Mouse (Mus musculus) 416B (cell line): Measurements from ENCODE around the gene Zfp800.

Experiments used
- DNase-seq: peaks from one replicate; pipeline ENCODE4 v3.0.0; 2011; ENCODE audit warnings: low read depth

The Zfp800 gene

DNA sequence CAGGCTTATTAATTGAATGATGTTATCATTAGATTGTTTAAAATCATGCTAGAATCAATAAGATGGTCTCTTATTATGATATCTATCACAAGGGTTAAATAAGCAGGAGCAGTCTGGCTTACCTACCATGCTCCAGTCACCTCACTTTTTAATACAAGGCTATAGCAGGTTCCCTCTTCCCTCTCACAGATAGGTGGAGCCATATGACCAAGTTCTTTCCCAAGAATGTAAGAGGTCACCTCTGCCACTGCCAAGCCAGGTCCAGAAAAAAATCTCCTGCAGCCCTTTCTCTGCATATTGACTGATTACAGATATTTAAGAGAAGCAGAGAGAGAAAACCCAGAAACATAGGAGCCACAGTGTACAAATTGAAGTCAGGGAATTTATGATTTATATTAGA is 88.1 kb downstream of the Zfp800 start:
- DNase-seq: peak; percentile 57

DNA sequence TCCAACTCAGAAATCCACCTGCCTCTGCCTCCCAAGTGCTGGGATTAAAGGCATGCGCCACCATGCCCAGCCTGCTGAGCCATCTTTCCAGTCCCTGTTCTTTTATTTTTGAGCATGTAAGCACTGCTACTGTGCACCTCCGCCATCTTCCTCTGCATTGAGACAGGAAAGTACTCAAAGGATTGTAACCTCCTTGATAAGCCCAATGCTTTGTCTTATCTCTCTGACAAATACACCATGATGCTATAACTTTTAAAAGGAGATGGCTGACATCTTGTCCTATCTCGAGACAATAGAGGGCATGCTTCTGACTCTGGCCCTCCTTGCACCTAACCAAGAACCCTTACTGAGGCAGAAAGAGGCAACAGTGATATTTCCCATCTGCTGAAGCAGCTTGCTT is 88.9 kb downstream of the Zfp800 start:
- no peak for DNase-seq

DNA sequence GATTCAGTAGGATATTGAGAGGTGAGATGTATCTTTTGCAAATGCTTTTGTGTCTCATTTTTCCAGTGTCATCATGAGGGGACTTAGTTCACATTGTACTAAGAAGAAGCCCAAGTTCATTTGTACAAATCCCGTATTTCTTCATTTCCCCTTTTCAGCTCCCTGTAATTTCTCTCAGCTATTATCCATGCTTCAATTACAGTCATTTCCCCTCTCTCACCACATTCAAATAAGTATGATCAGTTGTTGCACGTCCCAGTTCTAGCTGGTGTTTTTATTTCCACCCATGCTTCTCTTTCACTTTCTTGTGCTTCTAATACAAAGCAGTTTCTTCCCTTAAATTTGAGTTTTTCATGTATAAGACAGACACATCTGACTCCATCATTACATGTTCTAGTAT is 91.1 kb downstream of the Zfp800 start:
- DNase-seq: no peak

DNA sequence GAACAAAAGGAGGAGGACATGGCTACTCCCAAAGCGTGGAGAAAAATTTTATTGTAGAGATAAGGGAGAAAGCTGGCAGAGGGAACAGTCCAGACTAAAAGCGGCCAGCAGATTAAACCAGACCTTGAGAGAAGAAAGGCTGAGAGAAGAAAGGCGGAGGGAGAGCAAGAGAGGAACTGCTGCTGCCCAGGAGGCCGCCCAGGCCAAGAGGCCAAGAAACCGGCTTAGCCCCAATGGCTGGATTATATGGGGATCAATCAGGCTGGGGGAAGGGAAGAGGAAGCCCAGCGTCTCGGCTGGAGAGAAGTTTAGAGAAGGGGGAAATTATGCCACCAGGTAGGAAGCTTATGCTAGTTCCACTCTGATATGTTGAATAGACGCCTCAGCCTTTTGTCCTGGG is 101.5 kb downstream of the Zfp800 start:
- no peak for DNase-seq

DNA sequence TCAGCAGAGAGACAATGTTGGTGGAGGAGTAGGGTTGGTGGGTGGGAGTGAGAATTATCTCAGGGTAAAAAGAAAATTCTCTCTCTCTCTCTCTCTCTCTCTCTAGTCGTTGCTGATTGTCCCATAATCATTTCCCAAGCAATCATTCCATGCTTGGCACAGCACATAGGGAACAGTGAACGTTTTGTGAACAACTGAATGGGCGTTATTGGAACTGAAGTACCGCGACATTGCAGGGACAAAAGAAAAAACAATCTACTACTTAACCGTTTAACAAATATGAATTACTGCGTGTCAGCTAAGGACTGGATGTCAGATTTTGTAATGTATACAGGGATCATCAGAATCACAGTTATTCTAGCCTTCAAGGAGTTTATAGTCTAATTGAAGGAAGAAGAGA is 102.2 kb downstream of the Zfp800 start:
- no peak for DNase-seq

DNA sequence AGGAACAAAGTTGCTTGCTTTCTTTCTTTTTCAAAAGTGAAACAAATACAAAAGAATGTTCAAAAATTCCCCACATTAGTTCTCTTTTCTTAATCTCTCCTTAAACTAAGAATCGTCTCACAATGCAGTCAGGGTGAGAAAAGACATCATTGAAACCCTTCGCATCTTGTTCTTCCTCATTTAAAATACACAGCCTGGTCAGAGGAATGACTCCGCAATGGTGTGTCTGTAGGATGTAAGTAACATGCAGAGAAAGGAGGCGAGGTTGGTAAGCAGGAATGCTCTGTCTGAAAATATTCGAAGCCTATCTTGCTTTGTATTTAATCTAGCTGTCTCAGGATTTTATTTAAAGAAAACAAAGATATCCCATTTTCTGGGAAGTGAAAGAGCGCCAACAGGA is 105.0 kb downstream of the Zfp800 start:
- no peak for DNase-seq

DNA sequence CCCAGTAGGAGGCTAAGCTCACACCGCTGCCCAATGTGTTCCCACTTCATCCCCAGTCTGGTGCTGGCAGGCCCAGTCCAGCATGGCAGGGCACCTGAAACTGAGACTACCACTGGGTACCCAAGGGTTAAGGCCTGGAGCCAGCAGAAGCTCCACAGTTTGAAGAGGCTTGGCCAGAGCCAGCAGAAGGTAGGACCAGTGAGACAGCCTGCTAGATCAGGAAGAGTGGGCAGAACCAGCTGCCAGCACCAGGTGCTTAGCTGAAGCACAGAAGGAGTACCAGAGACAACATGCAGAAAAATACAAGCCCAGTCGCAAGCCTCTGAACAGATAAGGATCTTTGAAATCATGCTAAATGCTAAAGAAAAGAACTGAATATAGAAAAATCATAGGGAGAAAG is 117.9 kb downstream of the Zfp800 start:
- DNase-seq: no peak

DNA sequence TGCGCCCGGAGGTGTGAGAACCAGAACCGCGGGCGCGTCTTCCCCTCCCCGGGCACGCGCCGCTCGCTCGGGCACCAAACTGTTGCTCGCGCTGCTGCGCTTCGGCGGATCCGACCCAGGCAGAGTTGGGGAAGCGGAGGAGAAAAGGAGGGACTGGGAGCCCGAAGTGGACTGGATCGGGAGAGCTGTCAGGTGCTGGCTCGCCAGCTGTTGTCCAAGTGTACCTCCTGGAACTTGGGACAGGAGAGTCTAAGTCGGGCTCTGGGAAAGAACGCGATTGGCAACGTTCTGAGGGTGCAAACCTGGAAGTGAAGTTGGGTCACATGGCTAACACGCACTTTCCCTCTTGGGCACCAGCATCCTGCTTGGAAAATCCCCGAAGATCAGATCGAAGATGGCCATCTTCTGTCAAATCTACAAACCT is 135.6 kb downstream of the Zfp800 start:
- DNase-seq: peak; percentile 55

DNA sequence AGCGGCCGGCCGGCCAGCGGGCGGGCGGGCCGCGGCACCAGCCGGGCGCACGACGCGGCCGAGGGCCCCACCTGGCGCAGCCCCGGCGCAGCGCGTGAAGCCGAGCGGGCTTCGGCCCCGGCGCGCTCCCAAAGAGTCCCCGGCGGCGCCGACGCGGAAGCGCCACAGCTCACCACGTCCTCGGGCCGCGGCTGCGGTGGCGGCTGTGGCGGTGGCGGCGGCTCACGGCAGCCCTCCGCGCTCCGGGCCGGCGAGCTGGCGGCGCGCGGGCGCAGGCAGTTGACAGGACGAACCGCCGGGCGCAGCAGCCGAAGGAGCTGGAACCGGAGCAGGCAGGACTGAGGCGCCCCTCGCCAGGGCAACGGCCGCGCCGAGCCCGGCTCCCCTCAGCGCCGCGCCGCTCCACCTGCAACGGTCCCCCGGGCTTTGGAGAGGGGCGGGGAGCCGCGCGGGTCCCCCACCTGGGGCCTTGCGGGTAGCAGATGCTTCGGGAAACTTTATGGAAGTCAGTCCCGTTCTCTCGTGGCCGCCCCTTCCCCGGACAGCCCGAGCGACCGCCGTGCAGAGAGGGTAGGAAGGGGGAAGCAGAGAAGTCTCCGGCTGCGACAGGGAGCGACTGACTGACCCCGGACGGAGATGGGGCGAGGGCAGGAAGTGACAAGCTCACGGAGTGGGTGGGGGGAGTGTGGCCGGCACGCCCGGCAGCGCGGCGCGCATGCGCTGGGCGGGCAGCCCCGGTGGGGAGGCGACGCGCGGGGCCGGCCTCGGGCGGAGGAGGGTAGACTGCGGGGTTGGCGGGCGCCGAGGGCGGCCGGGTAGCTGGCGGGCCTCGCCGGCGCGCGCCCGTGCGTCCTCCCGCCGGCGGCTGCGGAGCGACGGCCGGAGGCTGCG is 136.3 kb downstream of the Zfp800 start:
- DNase-seq: peak; percentile 88

DNA sequence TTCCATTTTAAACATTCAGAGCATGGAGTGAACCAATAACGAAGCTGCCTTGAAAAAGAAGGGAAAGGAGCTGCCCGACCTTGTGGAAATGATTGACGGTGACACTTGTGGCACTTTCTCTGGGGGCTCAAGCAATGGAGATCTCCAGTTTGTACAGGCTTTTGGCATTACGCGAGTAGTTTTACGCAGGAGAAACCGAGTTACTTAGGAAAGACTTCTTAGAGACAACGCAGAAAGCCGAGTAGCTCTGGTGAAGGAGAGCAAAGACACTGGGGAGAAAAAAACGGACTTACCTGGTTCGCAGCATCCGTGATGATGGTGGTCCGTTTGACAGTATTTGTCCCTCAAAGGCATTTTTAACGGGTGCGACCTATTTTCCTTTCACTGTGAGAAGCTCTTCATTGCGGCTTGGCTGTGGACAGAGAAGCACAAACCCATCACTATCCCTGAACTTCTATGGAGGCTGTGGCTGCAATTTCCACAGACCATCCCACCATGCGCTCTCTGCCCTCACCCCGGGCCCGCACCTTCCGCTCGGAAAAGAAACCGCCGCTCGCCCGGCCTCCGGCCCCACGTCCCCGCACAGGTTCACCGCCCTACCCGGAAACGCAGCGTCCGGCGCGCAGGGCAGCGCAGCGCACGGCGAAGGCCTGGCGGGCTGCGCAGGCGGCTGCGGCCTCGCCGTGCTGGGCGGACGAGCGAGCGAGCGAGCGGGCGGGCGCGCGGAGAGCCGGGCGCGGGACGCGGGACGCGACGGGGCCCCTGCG is 137.2 kb downstream of the Zfp800 start:
- DNase-seq: peak; percentile 32

DNA sequence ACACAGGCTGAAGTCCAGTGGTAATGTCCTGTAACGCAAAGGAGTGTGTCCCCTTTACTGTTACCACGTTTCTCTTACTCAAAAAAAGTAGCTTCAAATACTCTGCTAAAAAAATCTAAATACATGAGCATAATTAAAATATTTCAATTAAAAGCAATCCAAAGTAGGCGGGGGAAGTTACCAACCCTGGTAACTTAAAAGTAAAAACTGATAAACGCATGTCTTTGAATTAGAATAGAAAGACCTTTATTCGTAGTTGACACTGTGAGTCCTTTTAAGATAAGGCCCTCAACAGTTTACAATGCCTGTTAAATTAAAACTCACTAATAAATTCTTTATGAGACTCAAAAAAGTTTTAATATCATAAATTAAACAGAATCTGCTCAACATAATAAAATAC is 138.1 kb downstream of the Zfp800 start:
- no peak for DNase-seq

DNA sequence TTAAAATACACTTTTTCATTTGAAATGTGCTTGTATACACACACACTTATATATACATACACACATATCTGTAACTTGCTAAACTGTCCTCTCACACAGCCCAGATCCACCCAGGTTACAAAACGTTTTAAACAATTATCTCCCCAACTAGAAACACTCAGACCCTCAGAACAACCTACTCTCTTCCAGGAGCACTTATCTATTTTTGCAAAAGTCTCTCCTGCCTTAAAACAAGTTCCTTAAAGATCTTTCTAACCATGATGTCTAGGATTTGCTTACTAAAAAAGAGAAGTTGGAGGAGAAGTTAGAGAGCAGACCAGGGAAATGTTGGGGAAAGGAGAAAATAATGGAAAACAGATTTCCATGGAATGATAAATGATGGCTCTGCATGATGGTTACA is 139.4 kb downstream of the Zfp800 start:
- no peak for DNase-seq

DNA sequence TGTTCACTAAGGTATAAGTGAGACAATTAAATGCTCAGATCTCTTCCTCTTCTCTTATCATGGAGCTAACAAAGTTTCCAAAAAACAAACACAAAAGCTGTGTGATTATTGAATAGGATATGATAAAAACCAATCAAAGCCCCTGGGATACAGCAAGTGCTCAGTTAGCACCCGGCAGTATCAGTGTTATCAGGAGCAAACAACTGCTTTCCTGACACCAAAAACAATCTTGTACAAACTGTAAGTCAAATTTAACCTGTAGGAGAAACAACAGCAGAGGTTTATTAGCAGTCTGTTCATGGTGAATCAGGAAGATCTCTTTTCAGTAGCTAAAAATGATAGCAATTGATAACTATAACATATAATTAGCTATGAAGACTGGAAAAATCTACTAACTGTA is 140.0 kb downstream of the Zfp800 start:
- no peak for DNase-seq

DNA sequence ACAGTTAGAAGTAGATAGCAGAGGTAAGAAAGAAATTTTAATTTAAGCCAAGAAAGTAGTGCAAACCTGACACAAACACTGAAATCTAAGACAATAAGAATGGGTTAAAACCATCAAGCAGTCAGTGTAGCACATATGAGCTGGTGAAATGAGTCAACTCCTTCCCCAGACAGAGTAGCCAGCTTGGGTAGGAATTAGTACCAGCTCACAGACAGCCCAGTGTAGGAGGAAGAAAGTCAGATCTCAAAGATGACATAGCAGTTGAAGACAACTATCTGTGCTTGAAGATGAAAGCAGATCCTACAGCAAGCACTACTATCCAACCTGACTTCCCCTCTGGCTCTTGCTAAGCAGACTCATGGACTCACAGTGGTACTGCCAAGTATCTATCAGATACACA is 145.0 kb downstream of the Zfp800 start:
- DNase-seq: no peak

DNA sequence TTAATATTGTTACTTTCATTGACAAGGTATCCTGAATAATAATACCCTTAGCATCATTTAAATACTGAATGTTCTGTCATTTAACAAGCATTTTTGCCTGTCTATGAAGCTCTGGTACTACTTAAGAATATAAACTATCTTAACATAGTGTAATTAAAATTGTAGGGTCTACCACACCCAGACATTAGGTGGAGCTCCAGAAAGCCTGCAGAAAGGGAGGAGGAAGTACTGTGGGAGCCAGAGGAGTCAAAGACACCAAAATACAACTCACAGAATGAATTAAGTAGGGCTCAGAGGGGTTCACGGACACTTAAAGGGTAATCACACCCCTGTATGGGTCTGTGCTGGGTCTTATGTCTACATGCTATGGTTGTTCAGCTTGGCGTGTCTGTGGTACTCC is 149.6 kb downstream of the Zfp800 start:
- no peak for DNase-seq

DNA sequence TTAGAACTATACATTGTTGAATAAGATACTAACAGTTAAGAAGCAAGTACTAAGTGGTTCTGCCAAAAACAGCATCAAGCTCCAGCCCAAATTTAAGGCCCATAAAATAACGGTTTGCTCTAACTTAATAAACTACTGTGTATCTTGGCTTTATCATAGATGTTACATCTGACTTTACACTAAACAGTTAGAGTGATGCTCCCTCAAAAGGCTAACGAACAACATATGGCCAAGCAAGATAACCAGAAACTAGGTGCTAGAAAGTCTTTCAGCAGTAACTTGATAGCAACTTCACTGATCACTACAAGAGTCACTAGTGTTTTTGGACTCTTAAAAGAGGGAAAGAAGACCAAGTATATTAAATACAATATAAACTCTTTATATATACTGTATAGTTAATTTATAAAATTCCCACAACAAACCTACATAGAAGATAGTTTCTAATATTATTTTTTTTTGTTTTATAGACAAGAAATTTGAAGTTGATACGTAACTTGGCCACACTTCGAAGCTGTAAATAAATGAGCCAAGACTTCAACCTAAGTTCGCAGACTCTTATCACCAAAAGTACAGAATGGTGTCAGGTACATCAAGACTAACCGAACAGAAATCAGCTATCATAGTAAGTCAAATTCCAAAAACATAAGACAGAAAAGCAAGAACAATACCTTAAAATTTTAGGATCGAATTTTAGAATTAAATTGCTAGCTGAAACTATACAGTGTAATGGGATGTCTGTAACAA is 165.0 kb downstream of the Zfp800 start:
- no peak for DNase-seq

DNA sequence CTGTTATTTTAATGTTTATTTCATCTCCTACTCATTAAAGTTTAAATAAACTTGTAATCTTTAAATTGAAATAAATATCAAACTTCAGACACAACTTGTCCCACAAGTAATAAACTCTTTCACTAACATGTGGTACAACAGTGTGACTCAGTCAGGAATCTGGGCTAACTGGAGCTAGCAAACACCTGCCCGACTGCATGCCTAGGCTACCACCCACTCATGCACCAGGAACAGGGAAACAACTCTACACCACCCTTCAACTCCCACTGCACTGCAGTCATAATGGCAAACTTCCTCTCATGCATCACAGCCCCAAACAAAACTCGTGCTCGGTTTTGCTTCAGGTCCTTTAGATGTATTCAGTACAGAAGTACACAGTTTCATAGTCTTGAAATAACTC is 169.7 kb downstream of the Zfp800 start:
- DNase-seq: no peak

DNA sequence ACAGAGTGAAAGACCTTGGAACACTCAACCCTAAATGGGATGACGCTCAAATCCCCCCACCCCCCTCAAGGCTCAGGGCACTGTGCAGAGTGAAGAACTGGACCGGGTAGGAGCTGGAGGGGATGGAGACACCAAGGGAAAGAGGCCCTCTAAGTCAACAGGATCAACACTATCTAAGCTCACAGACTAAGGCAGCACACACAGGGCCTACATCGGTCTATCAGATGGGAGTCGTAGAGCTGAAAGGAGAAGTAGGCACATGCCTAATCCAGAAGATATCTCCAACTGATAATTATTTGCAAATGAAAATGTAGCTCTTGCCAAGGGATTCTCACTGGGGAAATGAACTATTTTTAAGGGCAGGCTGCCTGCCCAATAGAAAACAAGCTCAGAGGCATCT is 176.8 kb downstream of the Zfp800 start:
- DNase-seq: no peak

DNA sequence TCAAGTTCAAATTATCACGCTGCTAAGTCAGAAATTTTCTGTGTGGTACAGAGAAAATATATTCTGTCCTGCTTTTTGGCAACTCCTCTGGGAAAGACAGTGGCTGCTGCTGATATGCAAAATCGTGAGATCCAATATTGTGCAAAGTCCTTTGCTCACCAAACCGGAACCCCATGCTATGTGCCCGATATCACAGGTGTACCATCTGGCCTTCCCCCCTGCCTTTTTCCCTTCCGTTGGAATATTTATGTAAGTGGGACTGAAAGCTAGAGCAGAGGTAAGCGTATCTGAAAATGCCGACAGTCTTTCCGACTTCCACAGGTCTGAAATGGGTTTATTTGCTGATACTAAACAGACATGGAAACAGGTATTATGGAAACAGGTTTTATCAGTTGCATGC is 179.4 kb downstream of the Zfp800 start:
- no peak for DNase-seq

DNA sequence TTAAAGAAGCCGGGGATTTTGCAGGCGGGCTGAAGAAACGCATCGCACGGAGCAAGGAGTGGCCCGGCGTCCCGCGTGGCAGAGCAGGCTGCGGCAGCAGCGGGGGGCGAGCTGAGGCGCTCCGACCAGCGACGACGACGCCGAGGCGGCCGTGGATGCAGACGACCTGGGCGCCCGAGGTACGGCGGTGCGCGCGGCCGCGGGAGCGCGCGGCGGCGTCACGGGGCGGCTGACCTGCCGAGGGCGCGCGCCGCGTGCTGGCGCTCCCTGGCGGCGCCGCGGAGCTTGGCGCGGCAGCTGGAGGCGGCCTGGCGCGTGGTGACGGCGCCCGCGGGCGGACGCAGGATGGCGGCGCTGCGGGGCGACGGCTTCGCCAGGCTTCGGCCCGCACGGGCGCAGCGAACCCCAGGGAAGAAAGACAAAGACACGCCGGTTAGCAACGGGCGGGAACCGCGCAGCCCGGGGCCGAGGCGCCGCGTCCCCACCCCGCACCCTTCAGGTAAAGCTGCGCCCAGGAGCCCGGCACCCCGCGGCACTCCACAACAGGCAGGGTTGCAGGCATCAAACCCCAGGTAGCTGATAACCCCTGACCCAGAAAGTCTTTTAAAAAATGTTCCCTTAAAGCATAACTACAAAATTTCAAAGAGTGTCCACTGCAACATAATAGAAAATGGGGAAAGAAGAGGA is 182.4 kb downstream of the Zfp800 start:
- DNase-seq: no peak

DNA sequence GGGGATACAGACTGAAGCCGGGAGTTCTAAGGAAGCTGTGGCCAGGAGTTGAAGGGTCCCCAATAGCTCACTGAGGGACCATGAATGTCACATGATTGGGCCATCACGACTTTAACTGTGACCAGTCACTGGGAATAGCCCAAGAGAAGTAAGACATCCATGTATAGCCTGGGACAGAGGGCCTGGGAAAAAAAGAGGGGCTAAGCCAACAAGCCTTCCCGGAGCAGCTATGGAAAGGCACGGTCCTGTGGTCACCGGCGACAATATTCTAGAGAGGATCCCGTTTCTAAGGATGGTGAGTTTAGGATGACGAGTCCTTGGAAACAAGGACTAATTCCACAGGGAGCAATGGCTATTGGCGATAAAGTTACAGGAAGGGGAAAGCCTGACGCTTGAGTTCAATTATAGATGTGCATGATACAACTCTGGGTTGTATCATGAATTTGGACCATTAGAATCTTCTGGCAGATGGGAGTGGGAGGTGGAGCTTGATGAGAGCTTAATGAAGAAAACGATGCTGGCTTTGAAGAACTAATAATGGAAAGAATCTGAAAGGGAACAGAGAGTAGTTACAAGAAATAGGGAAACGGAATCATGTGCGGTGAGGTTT is 183.0 kb downstream of the Zfp800 start:
- no peak for DNase-seq

DNA sequence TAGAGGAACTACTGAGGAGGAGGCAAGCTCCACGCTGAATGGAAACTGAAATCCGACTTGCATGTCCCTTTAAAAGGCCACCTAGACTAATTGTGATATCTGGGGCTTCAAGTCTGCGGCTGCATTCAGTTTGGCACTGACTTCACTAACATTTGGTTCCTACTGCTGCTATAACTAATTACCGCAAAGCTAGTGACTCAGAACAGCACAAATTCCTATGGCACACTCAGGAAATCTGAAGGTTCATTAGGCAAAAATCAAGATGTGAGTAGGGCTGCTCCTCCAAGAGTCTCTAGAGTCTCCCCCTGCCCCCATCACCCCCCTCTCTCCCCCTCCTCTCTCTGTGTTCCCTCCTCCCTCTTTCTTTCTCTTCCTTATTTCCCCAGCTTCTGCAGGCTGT is 194.4 kb downstream of the Zfp800 start:
- no peak for DNase-seq
